Mouse (Mus musculus) CD4-positive helper T cell, adult 2 months (primary cell): Measurements from ENCODE around the gene BC004004.
A peak's percentile ranks its signal among the peaks of the same experiment; 100 is the strongest.
"Not testable (repeated sequence)": the region's sequence is repeated elsewhere in the genome, so short reads cannot be mapped to it uniquely, and the experiment has no call there.

Experiments
- DNase-seq: peaks from one replicate; pipeline ENCODE4 v3.0.0-alpha.2; 2012; ENCODE audit warnings: low read depth, missing footprints, low spot score

BC004004 gene

GRCm38 (mm10) chr17:29259489-29259888, 9.1 kb upstream of the BC004004 start:
- DNase-seq: peak; percentile 85

GRCm38 (mm10) chr17:29260501-29260900, 8.1 kb upstream of the BC004004 start:
- DNase-seq: no peak

GRCm38 (mm10) chr17:29261603-29262258, 6.9 kb upstream of the BC004004 start:
- peak; percentile 57 for DNase-seq

- peak; percentile 38 for DNase-seq
These were observed 6.3 kb upstream of the BC004004 start for GRCm38 (mm10) chr17:29262259-29262649.

- no peak for DNase-seq
These were observed 5.2 kb upstream of the BC004004 start for GRCm38 (mm10) chr17:29263417-29263816.

GRCm38 (mm10) chr17:29263840-29264633, 4.6 kb upstream of the BC004004 start, which contains the start of gene Ppil1:
Ppil1 (minus strand) TSS chr17:29264186.
- DNase-seq: peak; percentile 84

GRCm38 (mm10) chr17:29264760-29265159, 3.8 kb upstream of the BC004004 start:
- DNase-seq: peak; percentile 58

GRCm38 (mm10) chr17:29267040-29267439, 1.5 kb upstream of the BC004004 start:
- DNase-seq: not testable (repeated sequence)

- peak; percentile 19 for DNase-seq
These were observed 482 bp upstream of the BC004004 start for GRCm38 (mm10) chr17:29267931-29268681.

- peak; percentile 42 for DNase-seq
These were observed 740 bp downstream of the BC004004 start for GRCm38 (mm10) chr17:29269349-29269706.

GRCm38 (mm10) chr17:29270148-29270698, 1.6 kb downstream of the BC004004 start:
- no peak for DNase-seq

GRCm38 (mm10) chr17:29273156-29273555, 4.6 kb downstream of the BC004004 start:
- no peak for DNase-seq

GRCm38 (mm10) chr17:29273889-29274288, 5.3 kb downstream of the BC004004 start:
- DNase-seq: no peak

GRCm38 (mm10) chr17:29280422-29280821, 11.8 kb downstream of the BC004004 start:
- peak; percentile 92 for DNase-seq

- no peak for DNase-seq
These were observed 13.0 kb downstream of the BC004004 start for GRCm38 (mm10) chr17:29281541-29281940.

- no peak for DNase-seq
These were observed 13.8 kb downstream of the BC004004 start for GRCm38 (mm10) chr17:29282216-29282952.

GRCm38 (mm10) chr17:29291793-29292192, 23.2 kb downstream of the BC004004 start:
- DNase-seq: no peak

GRCm38 (mm10) chr17:29292996-29293395, 24.4 kb downstream of the BC004004 start:
- DNase-seq: no peak

- no peak for DNase-seq
These were observed 25.4 kb downstream of the BC004004 start for GRCm38 (mm10) chr17:29293807-29294605.

GRCm38 (mm10) chr17:29295835-29296234, 27.2 kb downstream of the BC004004 start:
- no peak for DNase-seq
